Mouse (Mus musculus) A20 (cell line): ENCODE results near the gene Itga9.

Experiments used
- DNase-seq: peaks from one replicate; pipeline ENCODE4 v3.0.0-alpha.2; 2011; ENCODE audit warnings: low read depth, low spot score

Itga9 gene

GRCm38 (mm10) chr9:118873596-118873995, 267.1 kb downstream of the Itga9 start:
- DNase-seq: no peak

- no peak for DNase-seq
These were observed 269.2 kb downstream of the Itga9 start for GRCm38 (mm10) chr9:118875705-118876104.

GRCm38 (mm10) chr9:118876902-118877301, 270.4 kb downstream of the Itga9 start:
- DNase-seq: no peak

DNA sequence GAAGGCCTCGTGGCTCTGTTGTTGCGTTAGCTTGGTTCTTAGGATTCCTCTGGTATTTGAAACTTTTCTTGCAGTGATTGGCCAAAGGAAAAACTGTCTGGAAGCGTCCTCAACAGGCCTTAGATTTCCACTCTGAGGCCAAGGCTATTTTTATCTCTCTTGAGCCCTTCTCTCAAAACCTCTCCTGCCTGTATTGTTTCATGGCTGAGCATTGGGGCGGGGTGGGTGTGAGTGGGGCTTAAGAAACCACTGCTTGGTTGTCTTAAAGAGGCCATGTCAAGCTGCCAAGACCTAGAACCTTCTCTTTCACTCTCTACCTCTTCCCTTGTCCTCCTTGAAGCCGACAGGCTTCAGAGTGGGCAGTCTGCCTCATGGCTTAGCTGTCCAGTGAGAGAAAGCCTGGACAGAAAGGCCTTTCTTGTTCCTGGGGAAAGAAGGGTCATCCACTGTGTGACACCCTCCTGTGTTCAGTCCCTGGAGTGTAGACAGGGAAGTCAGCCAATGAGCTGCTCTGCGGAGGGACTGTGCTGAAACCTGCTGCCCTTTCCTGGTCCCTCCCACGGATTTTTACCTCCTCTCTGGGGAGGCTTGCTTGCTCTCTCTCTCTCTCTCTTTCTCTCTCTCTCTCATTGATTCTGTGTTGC, 271.0 kb downstream of the Itga9 start:
- no peak for DNase-seq

DNA sequence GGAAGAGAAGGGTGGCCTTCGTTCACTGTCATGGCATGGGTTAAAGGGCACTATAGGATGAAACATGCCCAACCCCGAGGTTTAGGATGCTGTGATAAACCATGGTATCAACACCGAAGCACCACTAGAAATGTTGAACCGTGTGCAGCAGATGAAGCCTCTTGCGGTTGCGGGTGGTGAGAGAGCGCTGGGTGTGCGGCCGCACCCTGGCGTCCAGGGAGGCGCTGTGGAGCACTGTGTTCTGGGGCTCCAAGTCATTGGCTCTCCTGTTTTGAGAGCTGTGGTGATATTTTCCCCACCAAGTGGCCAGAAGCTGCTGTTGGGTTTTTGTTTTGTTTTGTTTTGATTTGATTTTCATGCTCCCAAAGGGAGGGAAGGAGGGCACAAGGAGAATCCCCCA, 272.1 kb downstream of the Itga9 start:
- DNase-seq: no peak

DNA sequence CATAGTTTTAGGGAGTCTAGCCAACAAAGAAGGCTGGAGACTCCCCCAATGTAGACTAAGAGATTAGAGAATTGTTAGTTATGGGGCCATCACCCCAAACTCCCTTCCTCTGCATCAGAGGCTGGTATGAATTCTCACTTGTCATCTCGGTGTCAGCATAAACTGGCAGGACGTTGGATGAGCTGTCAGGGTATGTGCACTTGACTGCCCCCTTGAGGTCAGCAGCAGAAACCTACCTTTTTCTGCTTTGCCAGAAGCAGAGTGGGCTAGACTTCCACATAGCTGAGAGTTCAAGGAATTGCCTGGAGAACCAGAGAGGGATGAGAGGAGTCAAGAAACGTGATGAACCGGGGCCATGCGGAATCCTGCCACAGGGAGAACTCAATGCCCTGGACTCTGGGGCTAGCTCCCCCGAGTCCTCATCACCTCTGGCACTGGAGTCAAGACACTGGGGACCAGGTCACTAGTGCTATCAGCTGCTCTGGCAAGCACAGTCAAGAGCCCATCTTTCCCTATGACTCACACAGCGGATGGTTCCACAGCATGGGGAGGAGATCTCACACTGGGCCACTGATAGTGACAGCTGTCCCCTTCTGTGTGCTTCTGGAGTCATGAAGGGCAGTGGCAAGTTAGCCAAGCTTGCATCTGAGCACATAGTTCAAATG, 274.9 kb downstream of the Itga9 start:
- peak; percentile 29 for DNase-seq

DNA sequence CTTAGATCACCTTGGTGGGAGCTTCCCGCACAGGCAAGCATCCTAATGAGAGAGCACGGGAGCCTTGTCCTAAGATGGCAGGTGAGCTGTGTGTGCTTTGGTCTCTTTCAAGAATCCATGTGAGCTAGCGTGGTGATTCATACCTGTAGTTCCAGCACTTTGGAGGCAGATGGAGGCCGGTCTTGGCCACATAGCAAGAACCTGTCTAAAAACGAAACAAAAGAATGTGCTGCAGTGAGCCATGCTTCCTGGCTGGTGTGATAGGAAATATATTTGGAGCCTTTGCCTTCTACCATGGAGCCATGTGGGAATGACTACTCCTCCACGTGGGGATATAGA, 275.4 kb downstream of the Itga9 start:
- DNase-seq: no peak

GRCm38 (mm10) chr9:118883150-118883549, 276.7 kb downstream of the Itga9 start:
- DNase-seq: no peak

GRCm38 (mm10) chr9:118885785-118886184, 279.3 kb downstream of the Itga9 start:
- no peak for DNase-seq

GRCm38 (mm10) chr9:118887201-118887600, 280.7 kb downstream of the Itga9 start:
- DNase-seq: no peak

DNA sequence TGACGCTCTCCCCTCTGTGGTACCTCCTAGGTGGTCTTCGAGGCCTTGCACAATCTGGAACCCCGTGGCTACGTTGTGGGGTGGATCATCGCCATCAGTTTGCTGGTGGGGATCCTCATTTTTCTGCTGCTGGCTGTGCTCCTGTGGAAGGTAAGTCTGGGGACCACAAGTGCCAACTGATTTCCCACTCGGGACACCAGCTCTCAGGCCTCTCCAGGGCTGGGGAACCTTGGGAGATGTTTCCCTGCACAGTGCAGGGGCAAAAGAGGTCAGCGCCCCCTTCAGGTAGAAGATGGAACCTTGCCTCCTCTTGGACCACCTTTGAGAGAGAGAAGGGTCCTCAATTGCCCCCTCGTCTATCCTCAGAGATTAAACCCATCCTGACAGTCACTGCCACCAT, 281.2 kb downstream of the Itga9 start:
- no peak for DNase-seq

DNA sequence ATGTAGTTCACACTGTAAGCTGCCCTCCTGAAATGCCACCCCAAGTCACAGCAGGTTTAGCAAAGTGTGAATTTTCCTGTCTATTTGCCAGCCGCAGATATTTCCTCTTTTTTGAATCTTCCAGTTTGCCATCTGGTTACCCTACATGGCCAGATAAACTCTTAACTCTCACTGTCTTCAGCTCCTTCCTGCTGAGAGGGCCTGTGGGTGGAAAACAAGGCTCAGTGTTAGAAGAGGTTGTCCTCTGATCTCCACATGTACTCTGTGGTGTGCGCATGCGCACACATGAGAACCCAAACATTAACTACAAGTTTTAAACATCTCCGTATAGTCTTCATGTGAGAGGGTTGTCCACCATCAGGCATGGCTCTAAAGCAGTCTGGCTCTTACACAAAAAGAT, 283.7 kb downstream of the Itga9 start:
- DNase-seq: no peak

GRCm38 (mm10) chr9:118890645-118891044, 284.2 kb downstream of the Itga9 start:
- DNase-seq: no peak

- no peak for DNase-seq
These were observed 284.6 kb downstream of the Itga9 start for GRCm38 (mm10) chr9:118891068-118891467.

GRCm38 (mm10) chr9:118891593-118891992, 285.1 kb downstream of the Itga9 start:
- DNase-seq: no peak

- no peak for DNase-seq
These were observed 288.6 kb downstream of the Itga9 start for GRCm38 (mm10) chr9:118895101-118895500.

GRCm38 (mm10) chr9:118900677-118901076, 294.2 kb downstream of the Itga9 start:
- no peak for DNase-seq

GRCm38 (mm10) chr9:118901917-118902316, 295.4 kb downstream of the Itga9 start:
- DNase-seq: no peak

DNA sequence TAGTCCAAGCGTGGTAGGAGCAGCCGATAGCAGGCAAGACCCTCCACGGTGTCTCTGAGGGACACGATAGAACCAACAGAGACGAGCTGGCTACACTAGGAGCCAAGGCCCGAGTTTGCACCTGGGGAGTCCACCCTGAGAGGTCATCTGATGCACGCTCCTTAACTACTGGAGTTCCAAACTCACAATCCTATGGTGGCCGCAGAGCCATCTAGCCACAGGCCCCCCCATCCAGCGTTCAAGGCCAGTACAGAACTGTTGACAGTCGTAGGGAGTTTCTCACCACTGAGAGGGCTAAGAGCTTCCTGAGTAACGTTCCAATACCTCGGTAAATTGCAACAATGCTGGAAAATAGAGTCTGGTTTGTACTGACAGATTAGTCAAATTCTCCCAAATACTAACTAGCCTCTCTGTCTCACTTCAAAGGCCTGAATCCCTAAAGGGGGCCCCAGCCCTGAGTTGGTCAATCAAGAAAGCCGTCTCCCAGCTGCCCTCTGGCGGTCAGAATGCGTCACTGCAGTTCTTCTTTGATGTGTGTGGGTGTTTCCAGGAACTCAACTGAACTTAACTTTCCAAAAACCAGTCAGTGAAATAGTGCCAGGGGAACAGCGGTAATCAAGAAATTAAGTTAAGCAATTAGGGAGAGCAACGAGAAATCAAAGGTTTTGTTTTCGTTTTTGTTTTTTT, 301.6 kb downstream of the Itga9 start:
- DNase-seq: peak; percentile 46

- no peak for DNase-seq
These were observed 306.6 kb downstream of the Itga9 start for GRCm38 (mm10) chr9:118913048-118913447.

DNA sequence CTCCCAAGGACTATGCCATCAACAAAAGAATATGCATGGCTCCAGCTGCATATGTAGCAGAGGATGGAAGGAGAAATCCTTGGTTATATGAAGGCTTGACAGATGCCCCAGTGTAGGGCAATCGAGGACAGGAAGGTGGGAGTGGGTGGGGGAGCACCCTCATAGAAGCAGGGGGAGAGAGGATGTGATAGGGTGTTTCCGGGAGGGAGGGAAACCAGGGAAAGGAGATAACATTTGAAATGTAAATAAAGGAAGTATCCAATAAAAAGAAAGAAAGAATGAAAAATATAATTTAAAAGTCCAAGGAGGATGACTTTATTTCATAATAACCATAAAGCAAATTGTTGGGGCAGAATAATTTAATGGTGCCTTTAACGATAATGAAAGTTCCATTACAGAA, 307.1 kb downstream of the Itga9 start:
- no peak for DNase-seq

DNA sequence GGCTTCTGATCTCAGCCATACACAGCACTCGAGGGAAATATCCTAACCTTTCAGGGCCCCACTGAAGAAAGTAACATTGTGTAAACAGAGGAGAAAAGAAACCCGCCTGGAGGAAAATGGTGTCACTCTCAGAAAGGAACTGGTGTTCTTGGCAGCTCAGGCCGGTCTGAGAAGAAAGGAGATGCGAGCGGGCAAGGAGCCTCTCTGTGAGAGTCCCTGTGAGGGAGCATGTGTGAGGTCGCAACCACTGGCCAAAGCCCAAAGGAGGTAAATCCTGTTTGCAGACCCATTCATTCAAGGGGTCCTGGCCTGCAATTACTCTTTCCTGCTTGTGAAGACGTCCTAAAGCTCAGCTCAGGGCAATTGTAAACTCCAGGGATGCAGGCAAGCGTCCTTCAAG, 308.1 kb downstream of the Itga9 start:
- DNase-seq: no peak

DNA sequence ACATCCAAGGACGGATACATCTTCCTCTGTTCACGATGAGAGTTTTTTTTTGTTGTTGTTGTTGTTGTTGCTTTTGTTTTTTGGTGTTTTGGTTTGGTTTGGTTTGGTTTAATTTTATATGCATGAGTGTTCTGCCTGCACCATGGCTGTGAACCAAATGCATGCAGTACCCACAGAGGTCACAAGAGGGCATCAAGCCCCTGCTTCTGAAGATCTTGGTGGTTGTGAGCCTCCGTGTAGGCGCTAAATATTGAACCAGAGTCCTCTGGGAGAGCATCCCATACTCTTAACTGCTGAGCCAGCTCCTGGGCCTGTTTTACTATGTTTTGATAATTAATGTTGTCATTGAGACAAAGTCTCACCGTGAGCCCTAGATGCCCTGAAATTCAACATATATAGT, 308.8 kb downstream of the Itga9 start:
- peak; percentile 38 for DNase-seq
